Mouse (Mus musculus) embryonic facial prominence, embryonic 15.5 days (tissue): ENCODE measurements around the gene Cacna1h. TPM values are rescaled to one million over a fixed set of nuclear protein-coding genes. Genes with fewer than 3 reads are reported as not detected.

ENCODE experiments used
- ATAC-seq: fragments of 200-750 bp; cut with Nextera tagmentation; 2 replicates; pipeline ENCODE4 v1.8.0; 2017; ENCODE audit warnings: low read depth, moderate TSS enrichment; ENCODE audit not compliant: insufficient number of reproducible peaks, low FRiP score, low TSS enrichment
- H3K27ac ChIP-seq: fragments of 300-500 bp; sonication (generic); replicated peaks from 2 replicates; pipeline ENCODE4 v1.5.1; 2015; ENCODE audit warnings: mild to moderate bottlenecking, inconsistent platforms
- H3K27me3 ChIP-seq: fragments of 300-500 bp; sonication (generic); 2 replicates; pipeline ENCODE4 v1.6.1; 2015; ENCODE audit warnings: inconsistent platforms
- H3K36me3 ChIP-seq: fragments of 300-500 bp; sonication (generic); 2 replicates; pipeline ENCODE4 v1.6.1; 2015; ENCODE audit warnings: mild to moderate bottlenecking, inconsistent platforms
- H3K4me1 ChIP-seq: fragments of 300-500 bp; sonication (generic); 2 replicates; pipeline ENCODE4 v1.6.1; 2015; ENCODE audit warnings: inconsistent platforms
- H3K4me2 ChIP-seq: fragments of 300-500 bp; sonication (generic); replicated peaks from 2 replicates; pipeline ENCODE4 v1.6.1; 2015; ENCODE audit warnings: mild to moderate bottlenecking, inconsistent platforms
- H3K4me3 ChIP-seq: fragments of 300-500 bp; sonication (generic); replicated peaks from 2 replicates; pipeline ENCODE4 v1.5.1; 2015; ENCODE audit warnings: mild to moderate bottlenecking, inconsistent platforms
- H3K9ac ChIP-seq: fragments of 300-500 bp; sonication (generic); 2 replicates; pipeline ENCODE4 v1.6.1; 2015; ENCODE audit warnings: inconsistent platforms
- H3K9me3 ChIP-seq: fragments of 300-500 bp; sonication (generic); replicated peaks from 2 replicates; pipeline ENCODE4 v1.6.1; 2016; ENCODE audit warnings: inconsistent platforms
- WGBS: fragments of 180-500 bp; shearing (Covaris S2); methylation state at CpG from one replicate; pipeline ENCODE4 v1.1.7; 2015; 5-methylcytosine and 5-hydroxymethylcytosine counted together
- polyA plus RNA-seq: library from polyadenylated mRNA; unstranded; fragments of >200 nt; fragmentation: Nextera tagmentation; extraction: Ambion mirVana; gene quantifications from 2 replicates; pipeline ENCODE4 v1.2.1, GENCODE M21; 2015

Gene Cacna1h
- polyA plus RNA-seq, 1 experiment from 2014 or later, result 5.7 TPM

DNA sequence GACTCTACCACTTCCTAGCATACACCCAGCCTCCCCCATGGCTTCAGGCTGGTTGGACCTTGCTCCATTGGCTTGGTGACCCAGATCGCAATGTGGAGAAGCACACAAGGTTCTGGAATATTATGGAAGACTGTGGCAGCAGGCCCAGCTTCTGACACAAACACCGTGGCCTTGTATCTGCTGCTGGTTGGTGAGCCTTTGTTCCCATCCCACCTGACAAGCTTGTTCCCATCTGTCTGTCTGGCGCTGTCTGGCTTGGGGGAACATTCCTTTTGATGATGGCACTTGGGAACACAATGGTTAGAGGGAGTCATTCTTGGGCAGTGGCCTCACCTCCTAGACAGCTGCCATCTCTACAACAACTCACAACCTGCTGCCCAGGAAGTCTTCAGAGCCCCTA is 12.6 kb downstream of the Cacna1h start:
- H3K9me3 ChIP-seq, result no peaks in the 10 kb centered on the region
- H3K9ac ChIP-seq, result no peak overlapping the region
- H3K4me2 ChIP-seq, result no peak overlapping the region
- peaks cover 13% of the 10 kb centered on the region for H3K4me1 ChIP-seq
- H3K36me3 ChIP-seq, result no peaks in the 10 kb centered on the region
- WGBS, result 81% methylated on average over 3 of the region's 3 CpGs
- no peak overlapping the region for H3K27ac ChIP-seq
- no peak overlapping the region for H3K4me3 ChIP-seq
- no peaks in the 10 kb centered on the region for H3K27me3 ChIP-seq
- no peak for ATAC-seq

DNA sequence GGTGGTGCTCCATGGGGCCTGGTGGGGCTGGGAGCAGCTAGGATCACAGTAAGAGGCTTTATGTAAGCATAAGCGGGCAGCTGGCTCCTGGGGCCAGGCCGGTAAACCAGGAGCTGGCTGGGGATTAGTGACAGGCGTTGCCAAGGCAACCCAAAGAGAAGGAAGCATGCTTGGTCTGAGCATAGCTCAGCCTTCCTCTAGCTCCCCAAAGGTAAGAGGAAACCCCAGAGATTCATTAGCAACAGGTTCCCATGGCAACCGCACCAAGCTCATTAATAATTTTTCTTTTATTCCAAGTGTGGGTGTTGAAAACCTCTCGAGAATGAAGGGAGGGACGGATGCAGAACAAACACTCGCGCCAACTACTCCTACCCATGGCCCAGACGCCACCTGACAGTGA is 14.7 kb downstream of the Cacna1h start:
- H3K4me1 ChIP-seq, result peaks cover 34% of the 10 kb centered on the region
- WGBS, result 42% methylated on average over 9 of the region's 9 CpGs
- H3K36me3 ChIP-seq, result no peaks in the 10 kb centered on the region
- peak; percentile 55 for ATAC-seq
- no peaks in the 10 kb centered on the region for H3K27me3 ChIP-seq
- H3K27ac ChIP-seq, result no peak overlapping the region; the same call in 1 of the 2 replicates
- H3K4me2 ChIP-seq, result no peak overlapping the region
- no peaks in the 10 kb centered on the region for H3K9me3 ChIP-seq
- no peak overlapping the region for H3K4me3 ChIP-seq
- no peak overlapping the region for H3K9ac ChIP-seq

DNA sequence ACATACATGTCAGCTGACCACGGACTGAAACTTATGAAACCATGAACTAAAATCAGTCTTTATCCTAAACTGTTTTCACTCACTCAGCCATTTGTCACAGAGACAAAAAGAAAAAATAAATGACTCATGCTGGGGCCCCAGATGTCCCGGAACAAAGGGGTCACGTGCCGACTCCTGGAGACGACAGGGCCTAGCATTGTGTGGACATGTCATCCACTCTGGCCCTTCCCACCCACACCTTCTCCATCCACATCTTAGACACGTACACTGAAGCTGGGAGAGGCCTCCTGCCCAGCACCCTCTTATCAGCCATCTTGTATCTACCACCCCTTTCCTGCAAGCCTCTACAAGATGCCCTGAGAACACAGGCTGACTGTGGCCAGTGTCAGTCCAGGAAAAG is 15.6 kb downstream of the Cacna1h start:
- WGBS, result 88% methylated on average over 6 of the region's 6 CpGs
- Histone ChIP-seq H3K9me3 (no peaks in the 10 kb centered on the region), H3K4me3 (no peak overlapping the region), H3K27me3 (no peaks in the 10 kb centered on the region), H3K9ac (no peak overlapping the region), H3K4me2 (no peak overlapping the region), H3K36me3 (no peaks in the 10 kb centered on the region), H3K27ac (no peak overlapping the region), H3K4me1 (peaks cover 37% of the 10 kb centered on the region)
- ATAC-seq, result no peak

DNA sequence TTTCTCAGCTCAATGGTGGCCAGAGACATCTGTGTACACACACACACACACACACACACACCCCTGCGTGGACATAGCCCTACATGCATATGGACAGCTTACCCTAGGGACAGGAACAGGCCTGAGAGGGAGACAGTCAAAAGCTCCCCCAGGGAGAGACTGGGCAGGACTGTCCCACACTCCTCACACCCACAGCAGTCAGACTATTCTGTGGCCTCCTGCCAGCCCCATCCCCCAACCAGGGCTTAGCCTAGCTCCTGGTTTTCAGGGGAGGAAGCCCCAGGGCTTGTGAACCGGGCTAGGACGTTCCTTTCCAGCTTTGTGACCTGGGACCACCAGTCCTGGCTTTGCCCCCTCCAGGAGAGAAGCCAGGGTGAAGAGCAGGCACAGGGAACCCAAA is 17.4 kb downstream of the Cacna1h start:
- WGBS, result 18% methylated on average over 3 of the region's 3 CpGs
- ATAC-seq, result no peak
- no peaks in the 10 kb centered on the region for H3K36me3 ChIP-seq
- H3K9ac ChIP-seq, result no peak overlapping the region
- peak overlapping the region; percentile 36 for H3K27ac ChIP-seq
- no peaks in the 10 kb centered on the region for H3K9me3 ChIP-seq
- 0 out of 2 replicates have a peak overlapping the region, but pooled peaks have one; percentile 4 for H3K4me2 ChIP-seq
- no peak overlapping the region for H3K4me3 ChIP-seq
- H3K4me1 ChIP-seq, result peaks cover 42% of the 10 kb centered on the region
- no peaks in the 10 kb centered on the region for H3K27me3 ChIP-seq

DNA sequence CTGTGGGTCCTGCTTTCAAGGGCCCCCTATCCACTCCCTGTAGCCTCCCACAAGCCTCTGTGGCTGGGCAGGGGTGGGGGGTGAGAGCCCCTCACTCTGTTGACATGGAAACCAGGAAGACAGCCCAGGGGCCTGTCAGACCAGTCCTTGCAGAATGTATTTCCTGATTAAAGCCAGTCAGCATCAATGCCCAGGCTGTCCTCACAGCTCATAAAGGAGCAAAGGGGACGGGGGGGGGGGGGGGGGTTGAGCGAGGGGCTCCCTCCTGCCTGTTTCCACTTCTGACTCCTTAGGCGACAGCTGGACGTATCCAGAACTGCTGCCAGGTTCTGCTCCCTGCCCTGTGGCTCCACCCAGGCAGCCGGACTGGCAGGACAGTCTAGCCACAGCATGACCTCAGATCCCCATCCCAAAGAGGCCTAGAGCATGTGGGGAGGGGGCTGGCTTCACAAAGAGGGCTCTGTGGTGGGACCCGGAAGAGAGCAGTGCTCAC is 18.1 kb downstream of the Cacna1h start:
- peak; percentile 32 for ATAC-seq
- Histone ChIP-seq H3K9ac (no peak overlapping the region), H3K27me3 (no peaks in the 10 kb centered on the region)

DNA sequence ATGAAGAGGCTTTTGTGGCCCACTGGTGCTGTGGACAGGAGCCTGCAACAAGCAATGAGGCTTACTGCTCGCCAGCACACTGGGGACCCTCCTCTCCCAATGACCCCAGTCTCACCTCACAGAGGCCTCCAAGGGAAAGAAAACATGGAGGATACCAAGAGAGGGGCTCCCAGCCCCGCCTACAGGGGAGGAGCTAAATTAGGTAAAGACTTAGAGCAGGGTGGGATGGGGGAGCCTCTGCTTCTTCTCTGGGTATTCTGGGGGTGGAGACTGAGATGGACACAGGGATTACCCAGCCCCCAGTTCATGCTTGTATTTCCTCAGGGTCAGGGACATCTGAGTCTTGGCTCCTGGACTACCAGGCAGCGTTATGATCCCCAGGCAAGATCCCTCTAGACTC is 18.7 kb downstream of the Cacna1h start:
- peak overlapping the region; percentile 1; the same call in 1 of the 2 replicates for H3K27ac ChIP-seq
- no peak for ATAC-seq
- 28% methylated on average over 3 of the region's 3 CpGs for WGBS
- no peak overlapping the region for H3K4me2 ChIP-seq
- no peaks in the 10 kb centered on the region for H3K27me3 ChIP-seq
- no peak overlapping the region for H3K9ac ChIP-seq
- H3K9me3 ChIP-seq, result no peaks in the 10 kb centered on the region
- no peak overlapping the region for H3K4me3 ChIP-seq
- H3K36me3 ChIP-seq, result no peaks in the 10 kb centered on the region
- H3K4me1 ChIP-seq, result peaks cover 55% of the 10 kb centered on the region

More for the DNA sequence above, 18.1 kb downstream of the Cacna1h start:
- 10% methylated on average over 6 of the region's 6 CpGs for WGBS
- Histone ChIP-seq H3K4me1 (peaks cover 49% of the 10 kb centered on the region), H3K4me3 (no peak overlapping the region), H3K9me3 (no peaks in the 10 kb centered on the region), H3K36me3 (no peaks in the 10 kb centered on the region), H3K27ac (peak overlapping the region; percentile 1; the same call in 1 of the 2 replicates), H3K4me2 (0 out of 2 replicates have a peak overlapping the region, but pooled peaks have one; percentile 4)

DNA sequence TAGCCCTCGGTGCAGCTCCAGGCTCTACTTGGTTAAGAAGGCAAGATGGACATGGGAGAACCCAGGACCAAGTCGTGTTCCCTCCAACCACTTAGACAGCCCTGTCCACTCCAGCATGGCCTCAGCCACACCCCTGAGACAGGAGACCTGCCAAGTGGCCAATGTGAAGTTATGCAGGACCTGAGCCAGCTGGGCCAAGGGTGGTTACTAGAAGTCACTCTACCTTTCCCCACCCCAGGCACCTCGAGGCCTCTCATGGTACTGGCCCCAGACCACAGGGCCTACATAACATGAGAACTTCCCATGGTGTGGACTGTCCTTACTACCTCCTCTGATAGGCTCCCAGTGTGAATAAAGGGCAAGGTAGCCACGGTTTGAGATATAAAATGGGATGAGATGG is 19.4 kb downstream of the Cacna1h start:
- H3K36me3 ChIP-seq, result no peaks in the 10 kb centered on the region
- no peak overlapping the region for H3K9ac ChIP-seq
- H3K4me1 ChIP-seq, result peaks cover 62% of the 10 kb centered on the region
- no peak overlapping the region for H3K4me2 ChIP-seq
- H3K9me3 ChIP-seq, result no peaks in the 10 kb centered on the region
- no peak overlapping the region for H3K4me3 ChIP-seq
- ATAC-seq, result no peak
- no peaks in the 10 kb centered on the region for H3K27me3 ChIP-seq
- H3K27ac ChIP-seq, result no peak overlapping the region
- 65% methylated on average over 4 of the region's 4 CpGs for WGBS

DNA sequence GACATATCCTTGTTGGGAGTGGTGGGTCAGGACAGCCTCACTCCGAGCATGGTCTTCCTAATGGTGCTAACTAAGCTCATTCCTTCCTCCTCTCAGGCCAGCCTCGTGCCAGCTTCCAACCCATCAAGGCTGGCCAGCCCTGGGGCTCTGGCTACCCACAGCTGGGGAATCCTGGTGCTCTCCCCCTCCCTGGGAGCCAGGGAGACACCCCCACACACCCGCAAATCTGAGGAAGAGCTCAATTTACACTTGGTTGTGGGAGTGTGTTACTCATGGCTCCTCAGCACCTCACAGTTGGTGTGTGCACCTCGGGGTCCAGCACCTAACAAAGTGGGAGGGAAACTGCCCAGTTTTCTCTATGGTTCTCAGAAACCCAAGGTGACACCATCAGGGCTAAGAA is 22.3 kb downstream of the Cacna1h start:
- Histone ChIP-seq H3K4me3 (no peak overlapping the region), H3K9me3 (no peaks in the 10 kb centered on the region), H3K9ac (no peak overlapping the region), H3K27me3 (no peaks in the 10 kb centered on the region), H3K27ac (0 out of 2 replicates have a peak overlapping the region, but pooled peaks have one; percentile 17), H3K4me2 (no peak overlapping the region), H3K36me3 (no peaks in the 10 kb centered on the region), H3K4me1 (peaks cover 69% of the 10 kb centered on the region)
- 46% methylated on average over 4 of the region's 4 CpGs for WGBS
- ATAC-seq, result no peak

DNA sequence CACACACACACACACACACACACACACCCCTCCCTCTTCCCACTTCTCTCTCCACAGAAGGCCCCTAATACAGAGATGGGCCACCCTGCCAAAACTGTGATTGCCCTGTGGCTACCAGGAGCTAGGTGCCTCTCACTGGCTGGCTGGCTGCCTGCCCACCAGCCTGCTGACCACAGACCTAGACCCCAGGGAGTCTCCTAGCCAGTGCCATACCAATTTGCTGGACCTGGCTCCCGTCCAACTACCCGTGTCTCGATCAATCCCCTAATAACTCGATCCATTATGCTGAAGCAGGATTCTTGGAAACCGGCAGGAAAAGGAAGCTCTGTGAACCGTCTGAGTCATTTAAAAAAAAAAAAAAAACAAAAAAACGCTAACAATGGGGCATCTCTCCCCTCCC is 22.8 kb downstream of the Cacna1h start:
- H3K36me3 ChIP-seq, result no peaks in the 10 kb centered on the region
- WGBS, result 27% methylated on average over 7 of the region's 7 CpGs
- no peak overlapping the region for H3K9ac ChIP-seq
- no peaks in the 10 kb centered on the region for H3K27me3 ChIP-seq
- H3K9me3 ChIP-seq, result no peaks in the 10 kb centered on the region
- H3K4me1 ChIP-seq, result peaks cover 69% of the 10 kb centered on the region
- H3K4me2 ChIP-seq, result no peak overlapping the region
- no peak overlapping the region; the same call in 1 of the 2 replicates for H3K27ac ChIP-seq
- ATAC-seq, result no peak
- no peak overlapping the region for H3K4me3 ChIP-seq

DNA sequence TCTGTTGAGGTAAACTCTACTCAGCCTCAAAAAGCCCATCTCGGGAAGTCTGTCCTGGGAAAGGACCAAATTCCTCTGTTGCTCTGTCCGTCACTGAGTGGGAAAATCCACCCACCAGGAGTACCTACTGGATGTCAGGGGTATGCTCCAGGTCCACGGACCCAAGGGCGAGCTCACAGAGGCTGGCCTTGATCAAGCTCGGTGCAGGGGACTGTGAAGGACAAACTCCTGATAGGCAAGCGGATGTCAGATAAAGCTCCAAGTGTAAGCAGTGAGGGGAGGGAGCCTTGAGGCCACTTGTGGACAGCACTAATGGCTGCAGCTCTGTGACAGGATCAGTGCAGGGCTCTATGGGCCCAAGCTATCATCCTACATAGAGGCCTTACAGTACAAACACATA is 23.4 kb downstream of the Cacna1h start:
- 71% methylated on average over 6 of the region's 6 CpGs for WGBS
- no peak for ATAC-seq
- Histone ChIP-seq H3K4me2 (no peak overlapping the region), H3K27me3 (no peaks in the 10 kb centered on the region), H3K9me3 (no peaks in the 10 kb centered on the region), H3K4me3 (no peak overlapping the region), H3K27ac (0 out of 2 replicates have a peak overlapping the region, but pooled peaks have one; percentile 61), H3K36me3 (no peaks in the 10 kb centered on the region), H3K4me1 (peaks cover 69% of the 10 kb centered on the region), H3K9ac (no peak overlapping the region)

DNA sequence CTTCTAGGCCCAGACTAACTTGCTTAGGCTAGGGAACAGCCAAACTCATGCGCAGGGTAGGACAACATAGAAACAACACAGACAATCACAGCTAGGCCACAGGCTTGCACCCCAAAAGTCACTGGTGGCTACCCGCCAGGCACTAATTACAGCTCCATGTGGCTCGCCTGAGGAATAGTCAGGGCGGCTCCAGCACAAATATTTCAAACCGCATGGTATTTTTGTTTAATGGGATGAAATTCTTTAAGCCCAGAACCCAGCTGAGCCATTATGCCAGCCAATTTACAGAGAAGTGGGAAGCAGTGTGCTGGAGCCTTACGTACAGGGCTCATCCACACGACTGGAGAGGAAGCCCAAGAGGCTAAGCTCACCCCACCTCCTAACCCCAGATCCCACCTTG is 24.0 kb downstream of the Cacna1h start:
- Histone ChIP-seq H3K9ac (no peak overlapping the region), H3K27ac (peak overlapping the region; percentile 61)

DNA sequence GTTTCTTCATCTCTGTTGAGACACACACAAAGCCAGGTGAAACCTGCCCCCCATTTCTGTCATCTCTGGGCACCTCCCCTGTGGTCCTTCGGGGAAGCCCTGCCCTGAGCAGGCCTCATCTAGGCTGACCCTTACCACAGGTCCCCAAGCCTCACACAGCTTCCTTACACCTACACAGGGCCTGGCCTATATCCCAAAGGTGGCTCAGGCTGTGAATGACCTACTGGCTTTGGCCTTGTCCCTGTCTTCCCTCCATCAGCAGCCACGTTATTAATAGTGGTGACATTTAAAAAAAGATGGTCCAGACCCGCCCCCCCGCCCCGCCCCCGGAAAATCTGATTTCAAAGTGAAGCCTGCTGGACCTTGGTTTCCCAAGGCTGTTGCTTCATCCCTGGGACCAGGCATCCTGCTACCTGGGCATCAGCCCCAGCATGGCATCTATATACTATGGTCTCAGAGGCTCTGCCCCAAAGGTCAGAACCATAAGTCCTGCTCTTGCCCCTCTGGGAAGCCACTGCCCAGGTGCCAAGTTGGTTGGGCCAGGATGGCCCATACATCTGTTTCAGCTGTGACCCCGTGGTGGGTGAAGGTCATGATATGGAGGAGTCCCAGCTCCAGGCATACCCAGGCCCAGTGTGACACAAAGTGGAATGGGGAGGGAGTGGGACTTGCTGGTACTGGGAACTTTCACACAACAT is 25.1 kb downstream of the Cacna1h start:
- H3K27ac ChIP-seq, result no peak overlapping the region
- no peak overlapping the region for H3K4me2 ChIP-seq
- H3K9me3 ChIP-seq, result no peaks in the 10 kb centered on the region
- H3K9ac ChIP-seq, result no peak overlapping the region
- 78% methylated on average over 7 of the region's 7 CpGs for WGBS
- no peaks in the 10 kb centered on the region for H3K36me3 ChIP-seq
- H3K4me1 ChIP-seq, result peaks cover 61% of the 10 kb centered on the region
- ATAC-seq, result no peak
- no peak overlapping the region for H3K4me3 ChIP-seq
- H3K27me3 ChIP-seq, result no peaks in the 10 kb centered on the region

More for the DNA sequence above, 24.0 kb downstream of the Cacna1h start:
- Histone ChIP-seq H3K27me3 (no peaks in the 10 kb centered on the region), H3K36me3 (no peaks in the 10 kb centered on the region), H3K4me3 (no peak overlapping the region), H3K4me2 (no peak overlapping the region), H3K9me3 (no peaks in the 10 kb centered on the region), H3K4me1 (peaks cover 69% of the 10 kb centered on the region)
- ATAC-seq, result no peak
- WGBS, result 26% methylated on average over 7 of the region's 7 CpGs
